Mouse (Mus musculus) C2C12 (cell line): ENCODE results near the gene Atxn10. TPM values are rescaled to one million over a fixed set of nuclear protein-coding genes. Genes with fewer than 3 reads are reported as not detected.

ENCODE experiments used
- H3K27me3 ChIP-seq: one replicate; pipeline ENCODE4 v1.6.1; 2011; ENCODE audit not compliant: control insufficient read depth, insufficient read depth, insufficient read length
- H3K36me3 ChIP-seq: one replicate; pipeline ENCODE4 v1.6.1; 2011; ENCODE audit not compliant: control insufficient read depth, insufficient read depth
- H3K4me3 ChIP-seq: one replicate; pipeline ENCODE4 v1.5.1; 2011; ENCODE audit warnings: mild to moderate bottlenecking, control low read depth; ENCODE audit not compliant: poor library complexity, insufficient read depth, severe bottlenecking
- H3K79me2 ChIP-seq: one replicate; pipeline ENCODE4 v1.6.1; 2011; ENCODE audit not compliant: control insufficient read depth, insufficient read depth
- H3K79me3 ChIP-seq: one replicate; pipeline ENCODE4 v1.6.1; 2011; ENCODE audit warnings: low read depth, control low read depth
- H3ac ChIP-seq: one replicate; pipeline ENCODE3; 2011; ENCODE audit warnings: low read depth; ENCODE audit not compliant: control insufficient read depth, insufficient read length
- CEBPB ChIP-seq: IDR thresholded peaks from one replicate; pipeline ENCODE4 v1.6.1; 2011; ENCODE audit warnings: low read depth, mild to moderate bottlenecking, control low read depth, moderate library complexity
- CTCF ChIP-seq: IDR thresholded peaks from one replicate; pipeline ENCODE4 v1.5.1; 2011; ENCODE audit not compliant: control insufficient read depth, insufficient read depth, insufficient read length
- FOSL1 ChIP-seq: IDR thresholded peaks from one replicate; pipeline ENCODE4 v1.8.0; 2011; ENCODE audit warnings: mild to moderate bottlenecking, low read length; ENCODE audit not compliant: poor library complexity, insufficient read depth, severe bottlenecking
- MAX ChIP-seq: IDR thresholded peaks from one replicate; pipeline ENCODE4 v1.6.1; 2011; ENCODE audit warnings: mild to moderate bottlenecking, control low read depth
- MYOD1 ChIP-seq: IDR thresholded peaks from one replicate; pipeline ENCODE4 v1.6.1; 2011; ENCODE audit warnings: low read depth; ENCODE audit not compliant: control insufficient read depth, insufficient read length
- MYOG ChIP-seq: IDR thresholded peaks from one replicate; pipeline ENCODE4 v1.6.1; 2011; ENCODE audit not compliant: control insufficient read depth, insufficient read length; ENCODE audit errors: extremely low read depth
- USF1 ChIP-seq: IDR thresholded peaks from one replicate; pipeline ENCODE4 v1.6.1; 2011; ENCODE audit warnings: low read depth, mild to moderate bottlenecking, control low read depth, moderate library complexity
- polyA plus RNA-seq: library from polyadenylated mRNA; unstranded; fragments of >200 nt; fragmentation: generic; extraction: Trizol; gene quantifications from one replicate; pipeline ENCODE4 v1.2.1, GENCODE M21; 2012; ENCODE audit warnings: missing spikeins

Atxn10 gene
- polyA plus RNA-seq, 1 experiment: 149 TPM

- H3K79me2 ChIP-seq: peaks cover 18% of the 10 kb centered on the region
- H3K79me3 ChIP-seq: peaks cover 8% of the 10 kb centered on the region
- TF ChIP-seq MYOD1 (no peak), CEBPB (no peak)
- H3K27me3 ChIP-seq: no peaks in the 10 kb centered on the region
- H3K36me3 ChIP-seq: peaks cover 55% of the 10 kb centered on the region
- H3ac ChIP-seq: no peak overlapping the region
- no peak overlapping the region for H3K4me3 ChIP-seq
These were observed 30.9 kb downstream of the Atxn10 start for GRCm38 (mm10) chr15:85366938-85367337.

- Histone ChIP-seq H3K4me3 (no peak overlapping the region), H3K27me3 (no peaks in the 10 kb centered on the region), H3K79me3 (peaks cover 6% of the 10 kb centered on the region), H3ac (no peak overlapping the region), H3K79me2 (peaks cover 28% of the 10 kb centered on the region), H3K36me3 (peaks cover 26% of the 10 kb centered on the region)
- no peak for TF ChIP-seq MYOG
- no peak for TF ChIP-seq FOSL1
- no peak for TF ChIP-seq CEBPB
- no peak for TF ChIP-seq MYOD1
- no peak for TF ChIP-seq CTCF
- no peak for TF ChIP-seq USF1
- TF ChIP-seq MAX: no peak
These were observed 33.7 kb downstream of the Atxn10 start for GRCm38 (mm10) chr15:85369765-85370164.

DNA sequence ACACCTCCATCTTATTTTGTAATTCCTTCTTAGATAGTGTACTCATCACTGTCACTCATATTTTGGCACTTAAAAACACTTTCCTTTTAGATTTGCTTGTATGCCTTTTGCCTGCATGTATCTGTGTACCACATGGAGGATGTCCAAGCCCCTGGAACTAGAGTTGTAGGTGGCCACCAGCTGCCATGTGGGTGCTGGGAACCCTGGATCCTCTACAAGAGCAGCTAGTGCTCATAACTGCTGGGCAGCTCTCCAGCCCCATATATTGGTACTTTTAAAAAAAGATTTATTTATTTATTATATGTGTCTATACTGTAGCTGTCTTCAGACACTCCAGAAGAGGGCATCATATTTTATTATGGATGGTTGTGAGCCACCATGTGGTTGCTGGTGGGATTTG is 37.1 kb downstream of the Atxn10 start:
- H3K36me3 ChIP-seq: peaks cover 28% of the 10 kb centered on the region

GRCm38 (mm10) chr15:85383477-85383876 is 47.4 kb downstream of the Atxn10 start:
- Histone ChIP-seq H3K79me2 (no peaks in the 10 kb centered on the region), H3K4me3 (no peak overlapping the region), H3K36me3 (peaks cover 55% of the 10 kb centered on the region), H3K27me3 (no peaks in the 10 kb centered on the region), H3ac (no peak overlapping the region), H3K79me3 (no peaks in the 10 kb centered on the region)
- TF ChIP-seq MYOD1 (no peak), MYOG (no peak), CTCF (no peak), USF1 (no peak), MAX (no peak), CEBPB (no peak), FOSL1 (no peak)

More for the DNA sequence above, 37.1 kb downstream of the Atxn10 start:
- no peak for TF ChIP-seq MAX
- TF ChIP-seq MYOD1: no peak
- TF ChIP-seq CTCF: no peak
- Histone ChIP-seq H3K79me2 (peaks cover 28% of the 10 kb centered on the region), H3K4me3 (no peak overlapping the region), H3ac (no peak overlapping the region), H3K79me3 (peaks cover 5% of the 10 kb centered on the region), H3K27me3 (no peaks in the 10 kb centered on the region)

- H3K27me3 ChIP-seq: no peaks in the 10 kb centered on the region
- no peak for TF ChIP-seq MAX
- TF ChIP-seq CEBPB: no peak
- TF ChIP-seq MYOD1: no peak
- TF ChIP-seq CTCF: no peak
- TF ChIP-seq USF1: no peak
- no peak for TF ChIP-seq MYOG
- no peaks in the 10 kb centered on the region for H3K79me2 ChIP-seq
- no peak overlapping the region for H3ac ChIP-seq
- no peak overlapping the region for H3K4me3 ChIP-seq
- H3K79me3 ChIP-seq: no peaks in the 10 kb centered on the region
- peaks cover 59% of the 10 kb centered on the region for H3K36me3 ChIP-seq
These were observed 52.7 kb downstream of the Atxn10 start for GRCm38 (mm10) chr15:85388696-85389095.

GRCm38 (mm10) chr15:85389915-85390314 is 53.9 kb downstream of the Atxn10 start:
- peaks cover 63% of the 10 kb centered on the region for H3K36me3 ChIP-seq

More at GRCm38 (mm10) chr15:85389915-85390314, 53.9 kb downstream of the Atxn10 start:
- H3K79me3 ChIP-seq: no peaks in the 10 kb centered on the region
- no peaks in the 10 kb centered on the region for H3K27me3 ChIP-seq
- H3K79me2 ChIP-seq: no peaks in the 10 kb centered on the region
- TF ChIP-seq USF1: no peak
- TF ChIP-seq CTCF: no peak
- TF ChIP-seq MYOD1: no peak
- TF ChIP-seq CEBPB: peak; percentile 45
- no peak for TF ChIP-seq MAX
- H3ac ChIP-seq: no peak overlapping the region
- H3K4me3 ChIP-seq: no peak overlapping the region
